Mouse (Mus musculus) layer of hippocampus, adult 2 months (tissue): Measurements from ENCODE around the gene Defb22. TPM values are rescaled to one million over a fixed set of nuclear protein-coding genes. Genes with fewer than 3 reads are reported as not detected.

ENCODE experiments used
- DNase-seq, 2 experiments: peaks; one replicate each; pipeline ENCODE4 v3.0.0; 2022; ENCODE audit warnings: low spot score in 2 of 2
- H3K27ac ChIP-seq: fragments of 200-600 bp; 2 replicates; pipeline ENCODE4 v1.8.1; 2022
- H3K4me3 ChIP-seq: fragments of 200-600 bp; 2 replicates; pipeline ENCODE4 v1.8.1; 2022; ENCODE audit warnings: mild to moderate bottlenecking
- CTCF ChIP-seq: fragments of 200-600 bp; conservative IDR thresholded peaks from 2 replicates; pipeline ENCODE4 v1.8.1; 2022; ENCODE audit warnings: antibody characterized with exemption, mild to moderate bottlenecking, moderate library complexity
- long read RNA-seq, 2 experiments: library from polyadenylated mRNA; stranded (forward); transcript quantifications; one replicate each; pipeline ENCODE4 v2.0.0; 2021; ENCODE audit warnings: borderline mapping rate in 2 of 2
- total RNA-seq, 2 experiments: library from RNA; stranded (reverse); gene quantifications; 2 replicates each; pipeline ENCODE4 v1.2.3; 2021

Defb22 gene
- not detected for total RNA-seq
- long read RNA-seq, experiment 1 = 0 reads
- long read RNA-seq, experiment 2 = 0 reads

- no peak within 1 kb of the TSS for H3K4me3 ChIP-seq
- no peak for DNase-seq
- no peak within 1 kb of the TSS for H3K27ac ChIP-seq
- TF ChIP-seq CTCF = no peak
Measured at GRCm38 (mm10) chr2:152490038-152490437, at the start of gene Defb22. Defb22 (minus strand) TSS chr2:152490138.

- no peak for DNase-seq
- Histone ChIP-seq H3K27ac (no peak within 1 kb of the TSS), H3K4me3 (no peak within 1 kb of the TSS)
- TF ChIP-seq CTCF = no peak; the same call in 1 of the 2 replicates
Measured at GRCm38 (mm10) chr2:152517981-152518380, 28.0 kb upstream of the Defb22 start, which contains the start of gene Defb28. Defb28 (plus strand) TSS chr2:152518255.

GRCm38 (mm10) chr2:152516084-152516483 lies 26.1 kb upstream of the Defb22 start:
- H3K27ac ChIP-seq = no peak overlapping the region
- no peak for DNase-seq
- no peak overlapping the region for H3K4me3 ChIP-seq
- no peak for TF ChIP-seq CTCF

- no peak for DNase-seq
- no peak for TF ChIP-seq CTCF
- no peak within 1 kb of the TSS for H3K4me3 ChIP-seq
- H3K27ac ChIP-seq = no peak within 1 kb of the TSS
Measured at GRCm38 (mm10) chr2:152511592-152511991, 21.7 kb upstream of the Defb22 start, which contains the start of gene Defb26. Defb26 (minus strand) TSS chr2:152511692.

GRCm38 (mm10) chr2:152503950-152504349 lies 14.0 kb upstream of the Defb22 start:
- H3K27ac ChIP-seq = no peak overlapping the region
- DNase-seq = no peak
- no peak for TF ChIP-seq CTCF
- H3K4me3 ChIP-seq = no peak overlapping the region

GRCm38 (mm10) chr2:152500863-152501229 lies 10.9 kb upstream of the Defb22 start:
- TF ChIP-seq CTCF = peak; percentile 39
- Histone ChIP-seq H3K27ac (no peak overlapping the region), H3K4me3 (no peak overlapping the region)
- no peak for DNase-seq

- no peak for DNase-seq
- TF ChIP-seq CTCF = no peak
Measured at GRCm38 (mm10) chr2:152500204-152500862, 10.4 kb upstream of the Defb22 start.

GRCm38 (mm10) chr2:152498020-152498419 lies 8.1 kb upstream of the Defb22 start:
- no peak overlapping the region for H3K27ac ChIP-seq
- no peak overlapping the region for H3K4me3 ChIP-seq
- no peak for DNase-seq
- no peak for TF ChIP-seq CTCF

More at GRCm38 (mm10) chr2:152500204-152500862, 10.4 kb upstream of the Defb22 start:
- Histone ChIP-seq H3K4me3 (no peak overlapping the region), H3K27ac (no peak overlapping the region)

- no peak overlapping the region for H3K4me3 ChIP-seq
- no peak for DNase-seq
- H3K27ac ChIP-seq = no peak overlapping the region
- TF ChIP-seq CTCF = no peak
Measured at GRCm38 (mm10) chr2:152493151-152493550, 3.2 kb upstream of the Defb22 start.

- no peak for DNase-seq
- no peak overlapping the region for H3K4me3 ChIP-seq
- peak; percentile 63 for TF ChIP-seq CTCF
- no peak overlapping the region for H3K27ac ChIP-seq
Measured at GRCm38 (mm10) chr2:152487024-152487423, 2.9 kb downstream of the Defb22 start.

- Histone ChIP-seq H3K27ac (no peak overlapping the region), H3K4me3 (no peak overlapping the region)
- TF ChIP-seq CTCF = no peak
- DNase-seq = no peak
Measured at GRCm38 (mm10) chr2:152481726-152482125, 8.2 kb downstream of the Defb22 start.

- no peak for TF ChIP-seq CTCF
- Histone ChIP-seq H3K4me3 (no peak overlapping the region), H3K27ac (no peak overlapping the region)
- no peak for DNase-seq
Measured at GRCm38 (mm10) chr2:152480881-152481280, 9.1 kb downstream of the Defb22 start.

- TF ChIP-seq CTCF = no peak
- DNase-seq = no peak
- H3K27ac ChIP-seq = no peak within 1 kb of the TSS
- no peak within 1 kb of the TSS for H3K4me3 ChIP-seq
Measured at GRCm38 (mm10) chr2:152476763-152477162, 13.2 kb downstream of the Defb22 start, which contains the start of gene Defb20. Defb20 (plus strand) TSS chr2:152477063.

- Histone ChIP-seq H3K4me3 (no peak overlapping the region), H3K27ac (no peak overlapping the region)
- peak; percentile 67 for TF ChIP-seq CTCF
- DNase-seq = no peak
Measured at GRCm38 (mm10) chr2:152472434-152472833, 17.5 kb downstream of the Defb22 start.

- DNase-seq = peak; percentile 41 to 74
- Histone ChIP-seq H3K27ac (no peak overlapping the region), H3K4me3 (no peak overlapping the region)
- TF ChIP-seq CTCF = peak; percentile 96
Measured at GRCm38 (mm10) chr2:152470973-152471372, 19.0 kb downstream of the Defb22 start.
